Mouse (Mus musculus) adrenal gland (tissue): ENCODE data around the gene Klc1.

Source experiments
- intact Hi-C: fragments of 180-260 bp; cut with DNase I; formaldehyde crosslinking; loops from one replicate; pipeline ENCODE4 v1.15.1; 2025

Klc1 gene

DNA sequence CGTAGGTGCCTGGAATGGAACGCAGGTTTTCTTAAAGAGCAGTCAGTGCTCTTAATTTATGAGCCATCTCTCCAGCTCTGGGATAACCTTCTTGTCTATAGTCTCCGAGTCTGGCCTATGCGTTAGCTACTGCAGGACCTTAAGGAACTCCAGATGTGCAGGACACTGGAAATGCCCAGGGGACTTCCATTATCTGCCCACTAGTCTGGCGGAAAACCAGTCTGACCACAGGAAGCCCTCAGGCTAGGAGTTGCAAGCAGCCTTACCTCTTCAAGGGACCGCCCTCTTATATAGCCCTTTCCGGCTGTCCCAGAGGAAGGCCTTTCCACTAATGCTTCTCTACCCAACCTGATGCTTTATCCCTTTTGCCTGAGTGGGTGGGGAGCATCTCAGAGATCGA is 17.3 kb upstream of the Klc1 start:
- intact Hi-C loops, result no loop called here

DNA sequence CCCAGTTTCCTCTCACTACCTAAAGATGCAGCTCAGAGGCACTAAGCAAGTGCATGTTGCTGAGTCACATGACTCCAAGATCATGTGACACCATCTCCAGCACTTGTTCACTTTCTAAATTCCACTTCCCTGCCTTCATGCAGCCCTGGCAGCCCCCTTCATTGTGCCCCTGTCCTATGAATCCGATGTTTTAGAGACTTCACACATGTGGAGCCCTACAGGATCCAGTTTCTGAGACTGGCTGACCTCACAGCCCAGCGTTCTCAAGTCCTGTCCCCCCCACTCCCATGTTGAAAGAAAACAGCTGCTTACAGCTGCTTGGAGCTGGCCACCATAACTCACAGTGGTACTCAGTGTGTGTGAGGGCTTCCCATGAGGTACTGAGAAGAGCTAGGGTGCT is 15.2 kb upstream of the Klc1 start:
- intact Hi-C loops, result no loop called here

DNA sequence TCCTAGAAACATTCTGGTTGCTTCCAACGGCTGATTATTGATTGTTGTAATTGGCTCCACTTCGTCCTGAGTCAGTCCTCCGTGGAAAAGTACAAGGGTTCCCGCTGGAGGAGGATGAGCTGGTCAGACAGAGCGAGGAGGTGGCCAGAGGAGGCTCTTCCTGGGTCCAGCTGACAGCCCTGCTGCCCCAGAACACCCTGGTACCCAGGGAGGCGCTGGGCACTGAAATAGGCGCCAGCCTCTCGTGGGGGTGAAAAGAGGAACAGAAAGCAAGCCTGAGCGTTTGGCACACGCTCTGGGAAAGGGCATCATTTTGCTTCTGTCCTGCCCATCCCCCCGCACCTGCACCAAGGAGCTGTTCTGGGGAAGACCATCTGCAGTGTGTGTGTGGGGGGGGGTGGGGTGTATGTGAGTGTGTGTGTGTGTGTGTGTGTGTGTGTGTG is 14.6 kb upstream of the Klc1 start:
- intact Hi-C loops, result no loop called here

DNA sequence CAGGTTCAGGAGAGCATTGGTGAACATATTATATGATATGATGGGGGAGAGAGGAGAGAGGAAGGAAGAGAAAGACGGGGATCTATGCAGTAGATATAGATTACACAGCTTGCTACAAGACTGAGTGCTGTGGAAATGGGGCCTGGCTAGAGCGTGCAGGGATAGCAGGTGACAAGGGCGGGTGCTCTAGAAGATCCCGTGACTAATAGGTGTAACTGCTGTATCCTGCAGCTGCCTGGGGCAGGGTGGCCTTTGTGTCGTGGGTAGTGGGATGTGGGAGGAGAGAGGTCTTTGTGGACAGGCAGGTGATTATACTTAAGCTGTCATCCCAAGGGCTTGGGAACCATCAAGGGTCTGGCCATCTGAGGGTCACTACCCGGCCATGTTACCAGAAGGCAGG is 13.4 kb upstream of the Klc1 start:
- intact Hi-C loops, result no loop called here

DNA sequence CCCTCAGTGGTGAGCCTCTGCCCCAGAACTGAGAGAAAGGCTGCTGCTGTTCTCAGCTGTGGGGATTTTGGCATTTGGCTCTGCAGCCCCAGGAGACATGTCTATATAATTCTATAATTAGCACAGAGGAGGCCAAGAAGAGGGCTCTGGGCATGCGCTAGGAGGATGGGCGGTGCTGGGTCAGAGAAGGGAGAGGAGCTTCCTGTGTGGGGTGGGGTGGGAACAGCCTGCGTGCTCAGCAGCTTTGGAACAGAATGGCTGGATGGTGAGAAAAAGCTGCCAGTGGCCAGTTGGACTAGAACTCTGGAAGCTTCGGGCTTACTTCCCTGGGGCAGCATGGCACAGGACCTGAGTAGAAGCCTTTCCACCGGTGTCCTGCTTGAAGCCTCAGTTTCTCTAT is 12.6 kb upstream of the Klc1 start:
- intact Hi-C loops, result no loop called here

DNA sequence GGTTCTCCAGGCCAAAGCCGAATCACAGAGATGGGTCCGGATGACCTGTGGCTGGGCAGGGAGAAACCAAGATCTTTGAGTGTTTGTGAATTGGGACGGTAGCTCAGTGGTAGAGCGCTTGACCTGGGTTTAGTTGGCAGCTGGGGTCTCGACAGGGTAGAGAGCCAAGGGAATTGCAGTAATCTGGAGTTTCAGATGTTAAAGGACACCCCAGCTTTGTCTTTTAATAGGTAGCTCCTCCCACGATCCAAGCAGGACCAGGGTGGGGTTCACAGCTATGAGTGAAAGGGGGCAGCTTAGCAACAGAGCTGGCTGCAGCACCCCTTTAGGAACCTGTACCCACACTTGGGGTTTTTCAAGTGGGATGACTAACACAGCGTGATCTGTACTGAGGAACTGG is 11.2 kb upstream of the Klc1 start:
- intact Hi-C loops, result no loop called here

DNA sequence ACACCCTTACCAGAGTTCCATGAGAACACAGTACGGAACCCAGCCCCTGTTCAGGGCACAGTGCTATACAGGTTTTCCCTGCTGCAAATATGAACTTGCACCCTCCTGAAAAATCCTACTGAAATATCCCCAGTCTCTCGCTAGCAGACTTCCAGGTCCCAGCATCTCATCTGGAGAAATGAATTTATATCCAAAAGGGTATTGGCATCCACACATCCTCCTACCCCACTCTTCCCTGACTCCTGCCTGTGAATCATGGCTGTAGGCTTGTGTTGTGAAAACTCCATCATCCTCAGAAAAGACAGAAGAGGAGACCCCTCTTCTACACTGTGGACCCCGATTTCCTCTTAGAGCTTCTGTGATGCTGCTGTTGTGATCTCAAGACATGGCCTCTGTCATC is 7.9 kb upstream of the Klc1 start:
- intact Hi-C loops, result no loop called here

DNA sequence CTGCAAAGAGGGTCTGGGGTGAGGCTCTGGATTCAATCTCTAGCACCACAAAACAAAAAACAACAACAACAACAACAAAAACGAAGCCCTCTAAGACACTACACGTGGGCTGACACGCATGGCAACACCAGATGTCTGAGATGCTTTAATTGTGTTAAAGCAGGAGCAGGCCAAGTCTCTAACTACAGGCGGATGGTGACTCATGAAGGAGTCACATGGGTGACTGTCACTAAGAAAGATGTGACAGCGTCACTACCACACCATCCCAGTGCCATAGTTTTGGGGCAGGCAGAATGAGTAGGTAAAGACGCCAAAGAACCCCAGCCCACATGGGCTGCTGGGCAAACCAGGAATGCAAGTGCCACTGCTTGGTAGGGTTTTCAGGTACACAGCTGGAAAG is 6.2 kb upstream of the Klc1 start:
- intact Hi-C loops, result no loop called here

DNA sequence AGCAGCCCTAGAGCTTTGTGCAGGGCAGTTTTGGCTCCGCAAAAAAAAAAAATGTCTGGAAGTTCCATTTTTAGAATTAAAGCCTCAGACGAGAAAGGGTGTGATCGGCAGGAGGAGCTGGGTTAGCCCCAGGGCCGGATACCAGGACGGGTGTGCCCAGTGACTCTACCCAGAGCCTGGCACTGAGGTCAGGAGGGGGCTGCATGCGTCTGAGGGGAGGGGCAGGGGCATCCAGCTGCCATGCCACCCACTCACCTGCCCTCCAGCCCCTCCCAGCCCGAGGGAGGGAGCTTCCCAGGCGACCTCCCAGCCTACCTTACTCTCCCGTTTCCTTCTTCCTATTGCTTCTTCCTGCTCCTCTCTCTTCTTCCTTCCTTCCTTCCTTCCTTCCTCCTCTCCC is 5.3 kb upstream of the Klc1 start:
- intact Hi-C loops, result no loop called here

DNA sequence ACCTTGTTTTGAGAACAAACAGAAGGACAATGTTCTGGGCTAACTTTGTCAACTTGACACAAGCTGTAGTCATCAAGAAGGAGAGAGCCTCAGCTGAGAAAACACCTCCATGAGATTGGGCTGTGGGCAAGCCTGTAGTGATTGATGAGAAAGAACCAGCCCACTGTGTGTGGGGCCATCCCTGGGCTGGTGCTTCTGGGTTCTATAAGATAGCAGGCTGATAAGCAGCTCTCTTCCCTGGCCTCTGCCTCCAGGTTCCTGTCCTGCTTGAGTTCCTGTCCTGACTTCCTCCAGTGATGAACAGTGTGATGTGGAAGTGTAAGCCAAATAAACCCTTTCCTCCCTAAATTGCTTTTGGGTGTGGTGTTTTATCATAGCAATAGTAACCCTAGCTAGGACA is 3.9 kb upstream of the Klc1 start:
- intact Hi-C loops, result no loop called here

DNA sequence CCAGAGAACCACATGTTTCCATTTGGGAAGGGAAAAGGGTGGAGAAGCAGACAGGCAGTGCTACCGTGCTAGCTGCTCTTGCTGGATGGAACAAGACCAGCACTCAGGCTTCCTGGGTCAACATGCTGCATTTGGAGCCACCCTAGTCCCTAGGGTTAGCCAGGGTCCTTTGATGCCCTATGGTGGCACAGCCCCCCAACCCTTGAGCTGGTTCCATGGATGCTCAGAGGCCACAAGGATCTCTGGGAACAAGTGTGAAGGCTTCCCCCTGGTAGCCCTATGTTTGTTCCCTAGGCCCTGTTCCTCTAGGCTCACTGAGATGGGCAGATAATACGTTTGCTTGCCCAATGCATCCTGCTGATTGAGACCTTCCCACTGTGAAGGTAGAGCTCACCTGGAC is 3.4 kb upstream of the Klc1 start:
- intact Hi-C loops, result no loop called here

DNA sequence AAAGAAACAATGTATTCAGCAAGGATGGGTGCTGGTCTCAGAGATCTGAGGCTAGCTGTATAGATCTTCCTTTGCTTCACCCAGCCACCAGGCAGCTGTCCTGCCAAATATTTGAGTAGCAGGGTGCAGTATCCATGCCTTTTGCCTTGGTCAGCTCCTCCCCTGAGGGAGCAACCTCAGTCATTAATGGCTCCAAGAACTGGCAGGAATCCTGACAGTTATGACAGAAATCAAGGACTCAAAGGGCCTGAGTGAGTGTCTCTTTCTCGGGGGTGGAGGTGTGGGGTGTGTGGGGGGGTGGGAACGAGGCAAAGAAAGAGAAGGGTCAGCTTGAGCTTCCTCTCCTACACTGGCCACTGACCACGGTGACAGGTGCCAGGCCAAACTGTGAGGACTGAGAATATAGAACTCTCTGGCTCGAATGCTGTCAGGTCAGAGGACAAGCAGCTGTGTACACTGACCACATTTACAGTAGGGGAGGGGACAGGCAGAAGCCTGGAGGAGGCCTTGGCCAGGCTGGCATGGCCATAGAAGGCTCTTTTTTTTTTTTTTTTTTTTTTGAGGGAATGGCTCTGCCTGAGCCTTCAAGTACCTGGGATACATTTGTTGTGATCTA is 2.5 kb upstream of the Klc1 start:
- intact Hi-C loops, result no loop called here

DNA sequence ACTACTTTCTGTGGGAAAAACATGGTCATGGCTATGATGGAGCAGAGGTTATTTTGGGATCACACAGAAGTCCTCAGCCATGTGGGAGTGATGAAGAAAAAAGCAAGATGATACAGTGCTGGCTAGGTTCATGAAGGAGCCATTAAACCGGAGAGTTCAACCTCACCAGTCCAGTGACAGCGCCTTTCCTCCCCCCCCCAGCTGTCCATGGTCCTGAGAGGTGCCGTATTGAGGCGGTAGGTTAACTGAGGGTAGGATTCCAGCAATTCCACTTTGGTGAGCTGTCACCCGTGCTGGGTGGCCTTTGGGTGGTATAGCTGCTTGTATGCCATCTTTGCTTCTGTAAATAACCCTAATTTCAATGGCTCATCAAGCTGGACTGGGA is 2.0 kb upstream of the Klc1 start:
- intact Hi-C loops, result no loop called here

DNA sequence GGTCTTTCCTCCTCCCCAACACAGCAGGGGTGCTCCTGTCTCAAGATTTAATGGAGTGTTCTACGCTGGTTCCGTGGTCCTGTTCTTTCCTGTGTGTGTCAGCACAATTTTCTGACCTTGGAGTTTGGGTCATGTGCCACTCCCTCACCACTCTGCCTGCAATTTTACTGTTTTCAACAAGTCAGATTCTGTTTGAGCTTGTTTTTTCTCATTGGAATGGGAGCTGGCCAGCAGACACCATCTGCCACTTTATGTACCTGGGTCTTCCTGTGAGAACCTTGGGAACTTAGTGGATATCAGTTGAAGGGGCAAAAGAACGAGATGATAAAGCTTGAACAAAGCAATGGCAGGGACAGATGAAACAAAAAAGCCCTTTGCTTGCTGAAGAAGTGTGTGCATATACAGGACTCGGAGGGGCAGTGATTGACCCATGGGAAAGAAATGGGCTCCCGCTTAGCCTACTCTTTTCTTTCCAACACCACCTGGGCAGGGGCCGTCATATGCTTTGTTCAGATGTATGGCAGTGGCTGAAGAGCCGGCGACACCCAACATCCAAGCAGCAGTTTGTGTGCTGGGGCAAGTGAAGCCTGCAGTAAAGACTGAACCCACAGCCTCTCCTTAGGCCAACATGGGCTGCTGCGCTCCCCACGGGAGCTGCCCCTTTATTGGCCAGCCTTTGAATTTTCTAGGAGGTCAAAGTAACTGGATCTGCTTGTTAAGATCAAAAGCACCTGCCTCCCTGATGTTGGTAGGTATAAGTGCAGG is 906 bp upstream of the Klc1 start:
- intact Hi-C loops, result no loop called here

DNA sequence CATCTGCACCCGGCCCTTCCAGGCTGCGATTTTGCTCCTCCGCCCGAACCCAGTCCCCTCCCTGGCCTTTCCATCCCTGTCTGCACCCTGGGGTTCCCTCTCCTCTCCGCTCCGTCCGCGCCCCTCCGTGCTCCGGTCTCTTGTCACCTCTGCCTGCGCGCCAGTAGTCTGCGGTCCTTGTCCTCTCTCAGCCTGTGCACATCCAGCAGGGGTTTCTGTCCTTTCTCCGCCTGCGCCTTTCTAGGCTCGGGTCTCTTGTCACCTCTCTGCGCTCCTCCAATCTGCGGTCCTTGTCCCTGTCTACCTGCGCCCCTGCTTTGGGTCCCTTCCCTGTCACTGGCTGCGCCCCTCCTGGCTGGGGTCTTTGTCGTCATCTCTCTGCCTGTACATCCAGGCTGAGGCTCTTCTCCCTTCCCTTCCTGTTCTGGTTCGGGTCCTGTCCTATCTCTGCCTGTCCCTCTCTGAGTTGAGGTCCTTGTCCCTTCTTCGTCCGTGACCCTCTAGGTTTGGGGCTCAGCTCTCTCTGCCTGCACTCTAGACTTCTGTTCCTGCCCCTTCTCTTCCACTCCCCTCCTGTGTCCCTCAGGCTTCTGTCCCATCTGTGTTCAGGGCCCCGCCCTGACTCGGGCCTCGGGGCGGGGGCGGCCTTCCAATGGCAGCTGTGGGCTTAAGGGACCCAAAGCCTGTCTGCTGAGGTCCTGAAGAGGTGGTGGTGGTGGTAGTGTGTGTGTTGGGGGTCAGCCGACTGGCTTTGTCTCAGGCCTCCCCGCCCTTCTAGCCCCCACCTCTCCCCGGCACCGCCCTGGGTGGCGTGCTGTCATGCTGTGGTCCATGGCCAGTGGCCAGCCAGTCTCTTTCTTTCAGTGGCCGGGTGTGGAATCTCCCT is 770 bp downstream of the Klc1 start:
- intact Hi-C loops, result no loop called here

DNA sequence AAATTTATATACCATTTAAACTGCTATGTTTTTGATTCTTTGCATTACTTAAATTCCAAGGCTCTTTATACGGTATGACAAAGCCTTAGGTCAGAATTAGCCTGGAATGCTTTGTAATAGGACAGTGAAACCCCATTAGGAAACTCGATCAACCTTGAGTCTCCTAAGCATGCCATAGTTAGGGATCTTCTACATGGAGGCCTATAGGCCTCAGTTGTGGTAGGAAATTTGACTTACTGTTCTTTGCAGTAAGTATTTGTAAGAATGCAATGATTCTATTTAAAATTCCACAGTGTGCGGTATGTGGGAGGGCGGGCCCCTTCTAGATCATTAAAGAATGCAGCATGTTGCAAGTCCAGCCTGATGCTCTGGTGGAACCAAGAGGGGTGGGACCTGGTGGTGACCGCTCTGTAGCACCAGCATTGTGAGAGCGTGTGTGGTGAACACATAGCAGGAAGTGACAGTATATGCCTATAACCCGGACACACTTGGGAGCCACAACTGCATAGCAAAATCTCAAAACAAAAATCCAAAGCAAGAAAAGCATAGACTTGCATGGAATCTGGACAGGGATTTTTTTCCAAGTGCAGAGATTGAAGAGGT is 1.8 kb downstream of the Klc1 start:
- intact Hi-C loops, result no loop called here

DNA sequence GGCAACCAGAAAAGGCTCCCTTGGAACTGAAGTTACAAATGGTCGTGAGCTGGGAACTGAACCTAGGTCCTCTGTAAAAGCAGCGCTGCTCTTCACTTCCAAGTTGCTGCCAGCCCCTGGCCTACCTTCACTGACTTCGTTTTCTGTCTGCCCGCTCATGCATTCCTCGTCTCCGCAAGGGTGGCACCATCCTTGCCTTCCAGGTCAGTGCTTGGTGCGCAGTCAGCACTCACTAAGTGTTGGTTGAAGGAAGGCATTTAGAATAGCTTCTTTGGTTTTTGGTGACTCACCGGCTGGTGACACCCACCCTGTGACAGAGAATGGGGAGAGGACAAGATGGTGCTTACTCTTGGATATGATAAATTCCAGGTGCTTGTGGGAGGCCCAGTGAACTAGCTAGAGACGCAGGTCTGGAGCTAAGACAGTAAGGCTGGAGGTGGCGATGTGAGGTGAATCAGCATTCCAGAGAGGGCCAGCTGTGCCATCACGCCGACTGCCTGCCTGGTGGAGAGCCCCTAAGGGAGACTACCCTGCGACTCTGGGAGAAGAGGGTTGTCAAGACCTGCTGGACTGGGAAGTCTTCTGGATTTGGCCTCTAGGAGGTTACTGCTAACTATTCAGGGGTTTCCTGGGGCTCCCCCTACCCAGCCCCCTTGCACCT is 4.1 kb downstream of the Klc1 start:
- intact Hi-C loops, result no loop called here

DNA sequence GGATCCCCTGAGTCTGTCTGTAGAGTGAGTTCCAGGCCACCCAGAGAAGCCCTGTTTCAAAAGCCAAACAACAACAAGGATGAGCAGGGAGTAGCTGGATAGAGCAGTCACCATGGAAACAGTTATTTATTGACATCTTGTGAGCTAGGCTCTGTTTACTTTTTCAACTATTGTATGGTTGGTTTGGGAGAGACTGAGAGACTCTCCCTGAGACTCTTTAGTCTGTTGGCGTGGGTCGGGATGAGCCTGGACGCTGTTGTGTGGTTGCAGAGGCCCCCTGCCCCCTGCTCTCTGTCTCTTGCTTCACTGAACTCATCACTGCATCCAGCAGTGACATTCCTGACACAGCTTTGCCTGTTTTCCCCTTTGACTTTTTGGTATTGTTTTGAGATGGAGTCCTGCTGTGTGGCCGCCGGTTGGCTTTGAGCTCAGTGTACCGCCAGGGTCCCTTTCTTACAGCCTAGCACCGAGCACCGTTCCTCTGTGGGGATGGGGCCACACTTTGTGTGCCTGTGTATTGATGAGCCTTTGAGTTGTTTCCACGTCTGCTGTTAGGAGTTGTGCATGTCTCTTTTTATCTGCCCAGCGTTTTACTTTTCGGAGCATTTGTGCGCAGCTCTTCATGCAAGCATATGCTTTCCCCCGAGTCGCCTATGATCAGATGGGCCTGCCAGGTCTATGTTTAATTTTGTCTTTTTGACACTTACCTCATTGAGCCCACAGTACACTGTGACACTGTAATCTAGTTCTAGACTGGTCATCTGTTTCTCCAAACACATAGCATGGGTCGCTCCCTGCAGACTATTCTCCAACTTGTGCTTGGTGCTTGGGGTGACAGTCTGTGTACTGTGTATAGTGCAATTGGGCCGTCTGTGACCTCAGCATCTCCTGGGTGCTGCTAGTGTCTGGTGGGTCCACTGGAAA is 7.9 kb downstream of the Klc1 start:
- intact Hi-C loops, result no loop called here

DNA sequence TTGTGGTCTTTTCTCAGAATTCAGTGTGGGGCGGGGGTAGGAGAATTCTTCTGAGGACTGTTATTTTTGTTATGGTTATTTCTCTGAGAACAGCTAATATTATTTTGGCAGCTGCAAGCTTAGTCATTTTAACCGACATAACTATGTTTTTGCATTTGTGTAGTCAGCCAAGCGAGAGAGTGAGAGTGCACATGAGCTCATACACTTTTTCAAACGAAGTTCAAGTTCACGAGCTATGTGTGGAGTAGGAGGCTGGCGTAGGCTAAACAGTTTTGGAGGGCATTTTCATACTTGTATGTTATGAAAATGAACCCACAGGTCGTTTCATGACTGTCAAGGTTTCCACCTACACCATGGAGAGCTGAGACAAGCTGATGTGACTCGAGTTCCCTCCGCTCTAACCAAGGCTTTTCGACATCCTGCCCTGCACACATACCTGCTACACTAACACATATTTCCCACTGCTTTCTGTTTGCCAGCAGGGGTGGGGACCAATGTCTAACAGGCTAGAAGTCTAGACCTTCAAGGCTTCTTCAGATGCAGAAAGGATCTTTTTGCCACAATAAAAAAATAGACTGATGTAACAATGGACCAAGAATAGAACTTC is 9.8 kb downstream of the Klc1 start:
- intact Hi-C loops, result no loop called here

DNA sequence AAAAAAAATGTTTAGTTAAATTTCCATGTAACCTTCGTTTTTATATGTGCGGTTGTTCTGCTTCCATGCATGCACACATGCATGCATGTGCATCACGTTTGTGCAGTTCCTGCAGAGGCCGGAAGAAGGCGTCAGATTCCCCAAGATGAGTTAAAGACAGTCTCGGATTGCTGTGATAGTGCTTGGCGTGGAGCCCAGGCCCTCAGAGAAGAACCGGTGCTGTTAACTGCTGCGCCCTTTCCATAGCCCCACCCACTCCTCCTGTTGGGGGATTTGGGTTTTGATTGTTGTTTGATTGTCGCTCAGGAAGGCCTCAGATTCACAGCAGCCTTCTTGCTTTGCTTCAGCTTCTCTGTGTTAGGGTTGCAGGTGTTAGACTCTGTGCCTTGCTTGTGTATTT is 10.7 kb downstream of the Klc1 start:
- intact Hi-C loops, result no loop called here
